Mouse (Mus musculus) forebrain, postnatal 0 days (tissue): ENCODE data around the gene Mtf1. TPM values are rescaled to one million over a fixed set of nuclear protein-coding genes. Genes with fewer than 3 reads are reported as not detected.

Experiments used
- ATAC-seq: fragments of 200-750 bp; cut with Nextera tagmentation; 2 replicates; pipeline ENCODE4 v1.8.0; 2017; ENCODE audit warnings: mild to moderate bottlenecking, moderate library complexity
- DNase-seq: peaks from one replicate; pipeline ENCODE4 v3.0.0-alpha.2; 2015
- H3K27ac ChIP-seq: fragments of 300-500 bp; sonication (generic); 2 replicates; pipeline ENCODE4 v1.5.1; 2014; ENCODE audit warnings: low read depth, mild to moderate bottlenecking, antibody characterized with exemption, low read length, moderate library complexity, mixed read lengths
- H3K27me3 ChIP-seq: fragments of 300-500 bp; sonication (generic); 2 replicates; pipeline ENCODE4 v1.6.1; 2014; ENCODE audit warnings: mild to moderate bottlenecking, low read length, mixed read lengths; ENCODE audit not compliant: insufficient read depth
- H3K36me3 ChIP-seq: fragments of 300-500 bp; sonication (generic); 2 replicates; pipeline ENCODE4 v1.6.1; 2014; ENCODE audit warnings: mild to moderate bottlenecking, moderate library complexity; ENCODE audit not compliant: insufficient read depth
- H3K4me1 ChIP-seq: fragments of 300-500 bp; sonication (generic); 2 replicates; pipeline ENCODE4 v1.6.1; 2014; ENCODE audit warnings: antibody characterized with exemption; ENCODE audit not compliant: insufficient read depth
- H3K4me2 ChIP-seq: fragments of 300-500 bp; sonication (generic); 2 replicates; pipeline ENCODE4 v1.6.1; 2014; ENCODE audit warnings: low read depth, mild to moderate bottlenecking, moderate library complexity
- H3K4me3 ChIP-seq: fragments of 300-500 bp; sonication (generic); 2 replicates; pipeline ENCODE4 v1.5.1; 2014; ENCODE audit warnings: low read depth, low read length, mixed read lengths
- H3K9ac ChIP-seq: fragments of 300-500 bp; sonication (generic); 2 replicates; pipeline ENCODE4 v1.6.1; 2014; ENCODE audit warnings: mild to moderate bottlenecking
- H3K9me3 ChIP-seq: fragments of 300-500 bp; sonication (generic); 2 replicates; pipeline ENCODE4 v1.6.1; 2016; ENCODE audit warnings: low read length
- CTCF ChIP-seq: sonication (generic); IDR thresholded peaks from 2 replicates; pipeline ENCODE4 v1.5.1; 2016; ENCODE audit warnings: antibody characterized with exemption, control low read depth, low read depth
- WGBS: fragments of 180-500 bp; shearing (Covaris S2); extraction: QIAGEN DNeasy Blood & Tissue Kit; methylation state at CpG from one replicate; pipeline ENCODE4 v1.1.7; 2014; 5-methylcytosine and 5-hydroxymethylcytosine counted together
- polyA plus RNA-seq: library from polyadenylated mRNA; unstranded; fragments of >200 nt; fragmentation: Nextera tagmentation; extraction: Ambion mirVana; gene quantifications from 2 replicates; pipeline ENCODE4 v1.2.1, GENCODE M21; 2015
- total RNA-seq: library from RNA; depleted of rRNA; stranded (reverse); fragments of >200 nt; gene quantifications from 2 replicates; pipeline ENCODE4 v1.2.3, GENCODE M21; 2014

Mtf1 gene
- total and polyA plus RNA-seq, 2 experiments from 2014 or later, result 15.6 to 24.4 TPM

DNA sequence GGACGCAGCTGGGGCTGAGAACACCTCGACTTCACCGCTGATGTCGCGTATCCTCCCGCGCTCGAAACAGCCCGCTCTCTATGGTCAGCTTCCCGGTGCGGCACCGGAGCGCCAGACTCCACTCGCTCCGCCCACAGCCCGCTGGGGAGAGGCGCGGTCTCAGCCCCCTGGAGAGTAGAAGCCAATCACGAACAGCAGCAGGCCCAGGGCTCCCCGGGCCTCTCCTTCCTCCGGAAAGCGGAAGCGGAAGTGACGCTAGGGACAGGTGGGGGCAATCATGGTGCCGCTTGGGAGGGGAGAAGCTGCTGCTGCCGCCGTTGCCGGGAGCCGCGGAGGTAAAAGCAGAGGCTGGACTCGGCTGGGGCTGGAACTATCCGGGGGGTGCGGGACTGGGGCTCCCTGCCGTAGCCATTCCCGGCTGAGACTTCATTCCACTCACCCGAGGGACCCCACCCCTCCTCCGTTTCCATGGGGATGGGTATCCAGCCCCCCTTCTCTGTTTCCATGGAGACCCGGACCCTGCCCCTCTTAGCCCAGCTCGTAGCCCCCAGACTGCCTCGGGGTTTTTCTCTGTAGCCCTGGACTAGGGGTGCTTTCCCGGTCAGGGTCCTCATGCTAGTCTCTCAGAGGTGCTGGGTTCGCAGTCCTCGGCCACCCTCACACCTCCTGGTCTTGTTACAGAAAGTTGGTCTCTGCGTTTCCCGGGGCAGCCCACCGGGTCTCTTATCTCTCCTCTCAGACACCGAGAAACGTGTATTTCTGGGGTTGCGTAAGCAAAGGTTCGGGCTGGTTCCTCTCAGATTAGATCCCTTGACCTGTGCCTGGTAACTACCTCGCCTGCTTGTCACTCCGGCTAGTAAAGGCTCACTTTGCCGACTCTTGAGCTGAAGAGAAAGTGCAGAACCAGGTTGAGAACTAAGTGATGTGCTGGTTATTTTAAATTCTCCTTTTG, 681 bp downstream of the Mtf1 start:
- H3K9ac ChIP-seq, result peak overlapping the region; percentile 63
- peak; percentile 97 for DNase-seq
- peaks cover 53% of the 10 kb centered on the region for H3K36me3 ChIP-seq
- H3K27me3 ChIP-seq, result no peaks in the 10 kb centered on the region
- peak overlapping the region; percentile 87 for H3K27ac ChIP-seq
- H3K9me3 ChIP-seq, result no peaks in the 10 kb centered on the region
- peak; percentile 100 for ATAC-seq
- peak overlapping the region; percentile 75 for H3K4me2 ChIP-seq
- no peak for TF ChIP-seq CTCF
- peaks cover 9% of the 10 kb centered on the region for H3K4me1 ChIP-seq
- 1% methylated on average over 53 of the region's 53 CpGs for WGBS
- H3K4me3 ChIP-seq, result peak overlapping the region; percentile 92

DNA sequence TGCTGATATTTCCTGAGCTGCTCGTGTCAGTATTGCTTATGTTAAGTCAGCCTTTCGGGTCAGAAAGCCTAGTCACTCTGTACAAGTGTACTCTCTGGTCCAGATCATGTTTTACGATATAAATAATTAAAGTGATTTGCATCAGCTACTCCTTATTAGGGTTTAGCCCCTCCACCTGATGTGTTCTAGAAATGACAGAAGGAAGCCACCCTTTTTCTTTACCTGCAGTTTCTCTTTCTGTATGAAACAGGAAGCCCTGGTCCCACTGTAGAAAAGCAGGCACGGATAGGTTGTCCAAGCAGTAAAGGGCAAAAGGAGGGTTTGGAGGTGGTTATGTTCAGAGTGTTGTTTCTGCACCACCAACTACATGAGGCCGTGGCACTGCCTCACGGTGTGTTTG, 1.5 kb downstream of the Mtf1 start:
- no peaks in the 10 kb centered on the region for H3K9me3 ChIP-seq
- no peak overlapping the region for H3K9ac ChIP-seq
- H3K4me3 ChIP-seq, result peak overlapping the region; percentile 92; the same call in 1 of the 2 replicates
- no peaks in the 10 kb centered on the region for H3K27me3 ChIP-seq
- ATAC-seq, result no peak
- DNase-seq, result no peak
- WGBS, result 77% methylated on average over 6 of the region's 6 CpGs
- TF ChIP-seq CTCF, result no peak
- no peak overlapping the region for H3K27ac ChIP-seq
- H3K4me1 ChIP-seq, result peaks cover 9% of the 10 kb centered on the region
- peak overlapping the region; percentile 75 for H3K4me2 ChIP-seq
- peaks cover 47% of the 10 kb centered on the region for H3K36me3 ChIP-seq

DNA sequence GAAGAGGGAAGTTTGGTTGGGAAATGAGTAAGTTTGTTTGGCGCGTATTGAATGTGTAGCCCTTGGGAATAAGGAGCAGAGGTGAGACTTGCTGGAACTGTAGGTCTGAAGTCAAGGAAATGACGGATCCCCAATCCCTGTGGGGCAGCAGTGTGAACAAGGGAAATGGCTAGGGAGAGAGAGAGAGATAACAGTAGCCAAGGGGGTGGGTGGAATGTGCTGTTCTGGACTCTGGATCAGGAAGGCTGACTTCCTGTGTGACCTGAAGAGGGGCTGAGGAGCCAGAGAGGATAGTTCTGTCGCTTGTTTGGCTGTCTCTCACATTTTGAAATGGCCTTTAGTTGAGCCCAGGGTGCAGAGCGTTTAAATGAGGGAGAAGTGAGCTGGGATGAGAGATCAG, 6.6 kb downstream of the Mtf1 start:
- peaks cover 3% of the 10 kb centered on the region; the same call in 1 of the 2 replicates for H3K4me1 ChIP-seq
- H3K27me3 ChIP-seq, result no peaks in the 10 kb centered on the region
- H3K27ac ChIP-seq, result no peak overlapping the region
- no peak for TF ChIP-seq CTCF
- no peak overlapping the region for H3K4me2 ChIP-seq
- no peak overlapping the region for H3K4me3 ChIP-seq
- DNase-seq (no peak), ATAC-seq (no peak)
- 85% methylated on average over 5 of the region's 5 CpGs for WGBS
- no peaks in the 10 kb centered on the region for H3K9me3 ChIP-seq
- no peak overlapping the region for H3K9ac ChIP-seq
- H3K36me3 ChIP-seq, result peaks cover 31% of the 10 kb centered on the region

DNA sequence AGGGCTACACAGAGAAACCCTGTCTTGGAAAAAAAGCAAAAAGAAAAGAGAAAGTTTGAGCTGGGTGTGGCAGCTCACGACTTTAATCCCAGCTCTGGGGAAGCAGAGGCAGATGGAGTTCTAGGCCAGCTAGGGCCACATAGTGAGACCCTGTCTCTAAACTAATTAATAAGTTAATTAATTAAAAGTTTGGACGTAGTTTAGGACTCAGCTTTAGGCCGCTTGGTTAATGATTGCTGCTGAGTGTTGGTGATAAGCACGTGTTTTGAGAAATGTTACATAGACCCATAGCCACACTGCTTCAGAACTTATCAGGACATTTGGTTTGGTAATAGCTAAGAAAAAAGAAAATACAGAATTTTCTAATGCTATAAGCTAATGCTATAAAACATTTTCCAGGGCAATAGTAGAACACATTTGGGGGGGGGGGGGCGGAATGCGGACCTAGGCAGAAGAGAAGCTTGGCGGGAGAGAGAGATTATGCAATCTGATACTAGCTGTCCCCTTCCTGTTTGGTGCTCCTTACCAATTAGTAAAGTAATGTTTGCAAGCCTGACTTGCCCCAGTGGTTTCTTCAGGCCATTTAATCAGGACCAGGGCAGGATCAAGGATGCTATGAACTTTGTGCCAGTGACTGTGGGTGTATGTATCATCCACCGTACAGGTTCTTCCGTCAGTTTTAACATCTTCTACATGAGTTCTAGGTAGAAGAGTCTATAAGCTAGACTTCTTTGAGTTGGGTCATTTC, 7.4 kb downstream of the Mtf1 start:
- H3K4me1 ChIP-seq, result no peaks in the 10 kb centered on the region
- H3K9me3 ChIP-seq, result no peaks in the 10 kb centered on the region
- H3K4me2 ChIP-seq, result no peak overlapping the region
- TF ChIP-seq CTCF, result no peak
- ATAC-seq (no peak), DNase-seq (no peak)
- H3K4me3 ChIP-seq, result no peak overlapping the region
- H3K27ac ChIP-seq, result no peak overlapping the region
- no peaks in the 10 kb centered on the region for H3K27me3 ChIP-seq
- peaks cover 32% of the 10 kb centered on the region for H3K36me3 ChIP-seq
- WGBS, result 79% methylated on average over 9 of the region's 9 CpGs
- H3K9ac ChIP-seq, result no peak overlapping the region

DNA sequence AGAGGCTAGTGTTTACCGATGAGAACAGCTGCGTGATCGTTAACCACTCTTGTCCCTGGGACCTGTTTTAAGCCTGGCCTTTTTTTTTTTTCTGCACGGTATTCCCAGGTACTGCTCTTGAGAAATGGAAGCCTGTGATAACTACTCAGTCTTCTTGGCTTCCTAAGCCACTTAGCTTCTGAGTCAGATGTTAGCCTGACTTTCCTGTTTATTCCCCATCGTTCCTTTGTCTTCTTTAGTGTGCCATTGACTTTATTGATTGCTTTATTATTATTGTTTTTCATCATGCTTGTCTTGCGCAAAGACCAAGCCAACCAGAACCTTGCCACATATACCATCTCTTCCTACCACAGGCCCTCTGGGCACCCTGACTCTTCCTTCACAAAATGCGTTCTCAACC, 8.2 kb downstream of the Mtf1 start:
- peaks cover 25% of the 10 kb centered on the region for H3K36me3 ChIP-seq
- no peak overlapping the region for H3K4me3 ChIP-seq
- WGBS, result 89% methylated on average over 7 of the region's 7 CpGs
- TF ChIP-seq CTCF, result no peak
- ATAC-seq, result no peak
- DNase-seq, result no peak
- no peak overlapping the region for H3K9ac ChIP-seq
- no peaks in the 10 kb centered on the region for H3K9me3 ChIP-seq
- H3K27ac ChIP-seq, result no peak overlapping the region
- no peaks in the 10 kb centered on the region for H3K27me3 ChIP-seq
- no peaks in the 10 kb centered on the region for H3K4me1 ChIP-seq
- no peak overlapping the region for H3K4me2 ChIP-seq

DNA sequence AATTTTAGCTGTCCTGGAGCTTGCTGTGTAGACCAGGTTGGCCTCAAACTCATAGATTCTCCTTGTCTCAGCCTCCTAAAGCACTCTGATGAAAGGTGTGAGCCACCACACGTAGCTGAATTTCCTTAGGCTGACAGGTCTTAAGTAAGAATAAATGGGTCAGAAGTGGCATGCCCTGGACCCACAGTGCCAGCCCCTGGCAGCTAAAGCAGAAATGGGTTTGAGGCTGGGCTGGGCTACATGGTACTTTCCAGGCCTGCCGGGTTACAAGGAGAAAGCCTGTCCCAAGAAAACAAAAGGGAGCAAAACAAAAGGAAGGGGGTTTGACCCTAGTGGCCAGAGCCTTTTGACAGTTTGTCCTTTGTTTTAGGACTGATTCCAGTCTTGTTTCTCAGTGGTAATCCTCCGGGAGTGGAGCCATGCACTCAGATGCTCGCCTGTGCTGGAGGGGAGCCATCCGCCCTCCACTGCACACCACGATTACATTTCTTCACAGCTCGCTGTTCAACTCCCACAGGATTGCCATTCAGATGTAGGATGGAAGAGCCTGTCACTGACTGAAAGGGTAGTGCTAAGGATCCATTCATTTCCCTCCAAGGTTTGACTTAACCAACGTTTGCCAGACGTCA, 9.6 kb downstream of the Mtf1 start:
- peaks cover 18% of the 10 kb centered on the region for H3K36me3 ChIP-seq
- peak; percentile 42 for ATAC-seq
- no peak overlapping the region for H3K4me3 ChIP-seq
- no peak overlapping the region for H3K4me2 ChIP-seq
- H3K27ac ChIP-seq, result peak overlapping the region; percentile 58
- 9% methylated on average over 9 of the region's 9 CpGs for WGBS
- no peak for TF ChIP-seq CTCF
- H3K4me1 ChIP-seq, result no peaks in the 10 kb centered on the region
- no peak overlapping the region for H3K9ac ChIP-seq
- H3K9me3 ChIP-seq, result no peaks in the 10 kb centered on the region
- DNase-seq, result peak; percentile 25
- H3K27me3 ChIP-seq, result no peaks in the 10 kb centered on the region
